Mouse (Mus musculus): Measurements from ENCODE around the gene Comp.

DNA sequence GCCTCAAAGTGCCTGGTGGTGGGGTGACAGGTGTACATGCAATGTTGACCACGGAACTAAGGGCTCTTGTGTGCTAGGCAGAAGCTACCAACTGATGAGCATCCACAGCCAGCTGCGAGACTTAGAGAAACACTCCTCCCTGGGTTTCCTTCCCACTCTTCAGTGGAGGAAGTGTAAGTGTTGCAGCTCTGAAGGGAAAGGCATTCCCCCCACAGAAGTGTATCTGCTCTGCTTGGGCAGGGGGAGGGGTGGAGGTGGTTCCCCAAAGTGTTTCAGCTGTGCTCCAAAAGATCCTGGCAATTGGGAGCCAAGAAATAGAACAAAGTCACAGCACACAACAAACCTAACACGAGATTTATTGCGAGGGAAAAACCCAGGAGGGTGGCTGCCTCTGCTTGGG is 19.4 kb upstream of the Comp start:
- no peak for TF ChIP-seq CTCF (IDR thresholded peaks at IDR 0.05; ENCODE audit: low read depth)
- no peak for TF ChIP-seq EP300 (optimal IDR thresholded peaks at IDR 0.05)
